Mouse (Mus musculus) olfactory bulb, adult 2 months (tissue): ENCODE results near the gene Xxylt1. TPM values are rescaled to one million over a fixed set of nuclear protein-coding genes. Genes with fewer than 3 reads are reported as not detected.

Source experiments
- H3K27ac ChIP-seq: fragments of 200-500 bp; 2 replicates; pipeline ENCODE4 v1.5.1; 2012; ENCODE audit warnings: low read depth, low read length; ENCODE audit not compliant: insufficient read depth
- H3K4me1 ChIP-seq: fragments of 200-500 bp; 2 replicates; pipeline ENCODE4 v1.6.1; 2012; ENCODE audit warnings: low read length; ENCODE audit not compliant: control insufficient read depth, insufficient read depth
- H3K4me3 ChIP-seq: fragments of 200-500 bp; 2 replicates; pipeline ENCODE4 v1.5.1; 2012; ENCODE audit warnings: mild to moderate bottlenecking, low read depth, low read length, moderate library complexity; ENCODE audit not compliant: insufficient read depth
- CTCF ChIP-seq: fragments of 200-500 bp; IDR thresholded peaks from 2 replicates; pipeline ENCODE4 v1.5.1; 2012; ENCODE audit warnings: low read depth, mild to moderate bottlenecking, low read length, moderate library complexity; ENCODE audit not compliant: insufficient read depth
- POLR2A ChIP-seq: fragments of 200-500 bp; IDR thresholded peaks from 2 replicates; pipeline ENCODE4 v1.6.1; 2012; ENCODE audit warnings: mild to moderate bottlenecking, low read depth, low read length, moderate library complexity; ENCODE audit not compliant: insufficient read depth
- WGBS: fragments of 180-500 bp; shearing (Covaris S2); methylation state at CpG from one replicate; pipeline ENCODE4 v1.1.7; 2018; 5-methylcytosine and 5-hydroxymethylcytosine counted together
- polyA plus RNA-seq: library from polyadenylated mRNA; stranded (reverse); fragments of >200 nt; gene quantifications from 2 replicates; pipeline ENCODE4 v1.2.4, GENCODE M21; 2012; ENCODE audit warnings: low replicate concordance; ENCODE audit not compliant: missing spikeins, insufficient read depth, insufficient read length

Xxylt1 gene
- polyA plus RNA-seq, 1 experiment: not detected

GRCm38 (mm10) chr16:31080573-31081051 lies 620 bp downstream of the Xxylt1 start:
- under 1% methylated on average over 36 of the region's 36 CpGs for WGBS
- peak overlapping the region; percentile 43 for H3K27ac ChIP-seq
- TF ChIP-seq POLR2A: no peak
- no peak for TF ChIP-seq CTCF

GRCm38 (mm10) chr16:31077396-31077795 lies 3.8 kb downstream of the Xxylt1 start:
- H3K4me1 ChIP-seq: peaks cover 25% of the 10 kb centered on the region
- TF ChIP-seq POLR2A (no peak), CTCF (no peak)
- WGBS: 87% methylated on average over 5 of the region's 5 CpGs

More at GRCm38 (mm10) chr16:31080573-31081051, 620 bp downstream of the Xxylt1 start:
- H3K4me3 ChIP-seq: peak overlapping the region; percentile 84
- H3K4me1 ChIP-seq: peaks cover 22% of the 10 kb centered on the region

GRCm38 (mm10) chr16:31076436-31076835 lies 4.8 kb downstream of the Xxylt1 start:
- Histone ChIP-seq H3K27ac (no peak overlapping the region), H3K4me3 (no peak overlapping the region), H3K4me1 (peaks cover 22% of the 10 kb centered on the region)
- WGBS: 67% methylated on average over 8 of the region's 8 CpGs
- TF ChIP-seq POLR2A: no peak
- TF ChIP-seq CTCF: no peak

More at GRCm38 (mm10) chr16:31077396-31077795, 3.8 kb downstream of the Xxylt1 start:
- Histone ChIP-seq H3K4me3 (no peak overlapping the region), H3K27ac (no peak overlapping the region)

GRCm38 (mm10) chr16:31074324-31074908 lies 6.8 kb downstream of the Xxylt1 start:
- H3K27ac ChIP-seq: no peak overlapping the region
- WGBS: 81% methylated on average over 3 of the region's 3 CpGs
- H3K4me3 ChIP-seq: no peak overlapping the region
- peaks cover 20% of the 10 kb centered on the region for H3K4me1 ChIP-seq
- no peak for TF ChIP-seq CTCF
- no peak for TF ChIP-seq POLR2A

GRCm38 (mm10) chr16:31071731-31072130 lies 9.5 kb downstream of the Xxylt1 start:
- H3K27ac ChIP-seq: no peak overlapping the region
- no peak overlapping the region for H3K4me3 ChIP-seq
- H3K4me1 ChIP-seq: peaks cover 16% of the 10 kb centered on the region
- TF ChIP-seq POLR2A (no peak), CTCF (no peak)
- WGBS: 92% methylated on average over 6 of the region's 6 CpGs

- Histone ChIP-seq H3K27ac (no peak overlapping the region), H3K4me1 (peaks cover 9% of the 10 kb centered on the region), H3K4me3 (peak overlapping the region; percentile 9; the same call in 1 of the 2 replicates)
- 21% methylated on average over 21 of the region's 21 CpGs for WGBS
- TF ChIP-seq CTCF (peak; percentile 89), POLR2A (no peak)
Observed at GRCm38 (mm10) chr16:31070358-31071133, 10.7 kb downstream of the Xxylt1 start.

- Histone ChIP-seq H3K4me3 (no peak overlapping the region), H3K4me1 (peaks cover 7% of the 10 kb centered on the region), H3K27ac (no peak overlapping the region)
- WGBS: 89% methylated on average over 14 of the region's 14 CpGs
- TF ChIP-seq CTCF: no peak
- no peak for TF ChIP-seq POLR2A
Observed at GRCm38 (mm10) chr16:31069211-31070166, 11.7 kb downstream of the Xxylt1 start.

- peaks cover 7% of the 10 kb centered on the region for H3K4me1 ChIP-seq
- H3K27ac ChIP-seq: no peak overlapping the region
- 88% methylated on average over 7 of the region's 7 CpGs for WGBS
- H3K4me3 ChIP-seq: no peak overlapping the region
- TF ChIP-seq CTCF (no peak), POLR2A (no peak)
Observed at GRCm38 (mm10) chr16:31068280-31068679, 13.0 kb downstream of the Xxylt1 start.
